Comparison of ENCODE assay signal across 8 mouse cellular contexts in genomic region chr2:33794483-33794882, GRCm38 (mm10).
A peak's percentile ranks its signal among the peaks of the same experiment; 100 is the strongest.
DNase-seq lines count a peak whose midpoint lies in the region; ATAC-seq and TF ChIP-seq lines count a peak whose summit lies in the region.

No protein-coding gene starts in this region.

- peaks cover 69% of the 10 kb centered on the region for H3K4me1 ChIP-seq in midbrain, embryonic 15.5 days

- H3K27ac ChIP-seq in gastrocnemius, adult 2 months, result no peak overlapping the region
- peak overlapping the region; percentile 74; the same call in 1 of the 2 replicates for H3K27ac ChIP-seq in midbrain, embryonic 15.5 days

- H3K36me3 ChIP-seq in midbrain, embryonic 15.5 days (replicated peaks), result no peaks in the 10 kb centered on the region

- H3K27me3 ChIP-seq in midbrain, embryonic 15.5 days (replicated peaks), result no peaks in the 10 kb centered on the region

- intact Hi-C loops in gastrocnemius, adult 2 months (cut with DNase I), result no loop called here

- no peak overlapping the region for H3K4me3 ChIP-seq in gastrocnemius, adult 2 months
- H3K4me3 ChIP-seq in midbrain, embryonic 15.5 days, result no peak overlapping the region

- H3K9me3 ChIP-seq in midbrain, embryonic 15.5 days, result no peaks in the 10 kb centered on the region

- no peak for ATAC-seq in midbrain, embryonic 15.5 days (replicated peaks)

- DNase-seq in gastrocnemius, adult 2 months, result peak; percentile 18
- no peak for DNase-seq in gastrocnemius, adult 18-20 months (ENCODE audit: low spot score)
- DNase-seq in cerebellum, postnatal 10 days, result peak; percentile 71 to 82
- DNase-seq in layer of hippocampus, adult 8-10 months (ENCODE audit: low spot score in 2 of 2), result peak; percentile 65 to 73
- DNase-seq in kidney, adult 18-20 months, result no peak
- no peak for DNase-seq in retina, embryonic 14.5 days (ENCODE audit: low spot score)
- DNase-seq in urinary bladder, adult 18-20 months (ENCODE audit: low spot score in 2 of 2), result no peak

- no peak overlapping the region for H3K9ac ChIP-seq in midbrain, embryonic 15.5 days

- 68% methylated on average over 9 of the region's 9 CpGs for WGBS in midbrain, embryonic 15.5 days

- TF ChIP-seq CTCF in gastrocnemius, adult 2 months (IDR thresholded peaks at IDR 0.05), result no peak

- no peak overlapping the region for H3K4me2 ChIP-seq in midbrain, embryonic 15.5 days

Comparison
In these comparisons a context has a peak if more than half of its experiments do, and no peak if none do; other contexts are left out.
1. DNase-seq: peak in gastrocnemius, adult 2 months (single experiment), cerebellum, postnatal 10 days (2 of 2) and layer of hippocampus, adult 8-10 months (2 of 2); none in gastrocnemius, adult 18-20 months (single experiment), kidney, adult 18-20 months (single experiment), retina, embryonic 14.5 days (single experiment) and urinary bladder, adult 18-20 months (0 of 2).